Mouse (Mus musculus) erythroblast, embryonic 14.5 days (primary cell): ENCODE measurements around the gene Lcn11.

Experiments
- GATA1 ChIP-seq: IDR thresholded peaks from 2 replicates; pipeline ENCODE4 v1.6.1; 2012; ENCODE audit warnings: low read length, inconsistent platforms, mixed read lengths
- TAL1 ChIP-seq: IDR thresholded peaks from 3 replicates; pipeline ENCODE4 v1.6.1; 2012; ENCODE audit warnings: low read length, inconsistent platforms, mixed read lengths

DNA sequence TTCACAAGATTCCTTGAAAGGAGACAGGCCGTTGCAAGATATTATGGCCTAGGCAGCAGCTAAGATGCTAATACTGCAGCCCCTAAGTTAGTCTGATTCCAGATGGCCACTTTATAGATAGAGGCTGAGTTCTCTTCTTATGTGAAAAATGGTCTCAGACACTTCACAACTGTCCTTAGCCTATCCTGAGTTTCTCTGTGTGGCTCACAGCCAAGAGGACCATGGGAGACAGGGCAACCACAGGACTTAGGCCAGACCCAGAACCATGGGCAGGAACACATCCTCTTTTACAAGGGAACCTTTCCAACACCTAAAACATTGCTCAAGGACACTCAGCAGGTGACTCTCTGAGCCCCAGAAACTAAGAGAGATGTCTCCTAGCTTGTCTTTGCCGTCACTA lies 3.3 kb upstream of the Lcn11 start:
- TF ChIP-seq GATA1 (no peak), TAL1 (no peak)
